Mouse (Mus musculus) midbrain, embryonic 12.5 days (tissue): ENCODE measurements around the gene Usp37. TPM values are rescaled to one million over a fixed set of nuclear protein-coding genes. Genes with fewer than 3 reads are reported as not detected.

Source experiments
- ATAC-seq: fragments of 200-750 bp; cut with Nextera tagmentation; 2 replicates; pipeline ENCODE4 v1.8.0; 2017; ENCODE audit warnings: low read depth, moderate TSS enrichment, moderate library complexity; ENCODE audit not compliant: low FRiP score
- H3K27ac ChIP-seq: fragments of 300-500 bp; sonication (generic); replicated peaks from 2 replicates; pipeline ENCODE4 v1.5.1; 2016; ENCODE audit warnings: mild to moderate bottlenecking
- H3K27me3 ChIP-seq: fragments of 300-500 bp; sonication (generic); 2 replicates; pipeline ENCODE4 v1.6.1; 2016; ENCODE audit warnings: mild to moderate bottlenecking
- H3K36me3 ChIP-seq: fragments of 300-500 bp; sonication (generic); 2 replicates; pipeline ENCODE4 v1.6.1; 2016
- H3K4me1 ChIP-seq: fragments of 300-500 bp; sonication (generic); 2 replicates; pipeline ENCODE4 v1.6.1; 2016
- H3K4me2 ChIP-seq: fragments of 300-500 bp; sonication (generic); replicated peaks from 2 replicates; pipeline ENCODE4 v1.6.1; 2016; ENCODE audit warnings: mild to moderate bottlenecking, moderate library complexity
- H3K4me3 ChIP-seq: fragments of 300-500 bp; sonication (generic); 2 replicates; pipeline ENCODE4 v1.5.1; 2016; ENCODE audit warnings: mild to moderate bottlenecking
- H3K9ac ChIP-seq: fragments of 300-500 bp; sonication (generic); replicated peaks from 2 replicates; pipeline ENCODE4 v1.6.1; 2016; ENCODE audit warnings: mild to moderate bottlenecking, moderate library complexity
- H3K9me3 ChIP-seq: fragments of 300-500 bp; sonication (generic); 2 replicates; pipeline ENCODE4 v1.6.1; 2016; ENCODE audit warnings: mild to moderate bottlenecking
- WGBS: fragments of 180-500 bp; shearing (Covaris S2); methylation state at CpG from one replicate; pipeline ENCODE4 v1.1.7; 2016; 5-methylcytosine and 5-hydroxymethylcytosine counted together
- polyA plus RNA-seq: library from polyadenylated mRNA; unstranded; fragments of >200 nt; fragmentation: Nextera tagmentation; extraction: Ambion mirVana; gene quantifications from 2 replicates; pipeline ENCODE4 v1.2.1, GENCODE M21; 2016

Usp37 gene
- polyA plus RNA-seq, 1 experiment from 2014 or later, result 42.1 TPM

DNA sequence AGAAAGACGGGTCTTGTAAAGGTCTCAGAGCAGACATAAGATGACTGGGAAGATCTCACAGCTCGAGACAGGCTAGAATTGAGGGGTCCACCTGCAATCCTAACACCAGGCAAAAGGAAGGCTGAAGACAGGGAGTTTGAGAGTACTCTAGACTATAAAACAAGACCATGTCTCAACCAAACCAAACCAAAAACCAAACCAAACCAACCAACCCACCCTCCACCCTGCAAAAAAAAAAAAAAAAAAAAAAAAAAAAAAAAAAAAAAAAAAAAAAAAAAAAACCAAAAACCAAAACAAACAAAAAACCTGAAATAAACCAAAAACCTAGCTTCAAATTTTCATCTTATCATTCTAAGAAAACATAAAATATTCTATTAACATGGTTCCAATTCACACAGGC lies 99.5 kb downstream of the Usp37 start:
- no peak overlapping the region for H3K9ac ChIP-seq
- no peaks in the 10 kb centered on the region for H3K4me1 ChIP-seq
- peaks cover 62% of the 10 kb centered on the region for H3K36me3 ChIP-seq
- no peaks in the 10 kb centered on the region for H3K27me3 ChIP-seq
- H3K4me3 ChIP-seq, result no peak overlapping the region
- WGBS, result 85% methylated on average over 2 of the region's 2 CpGs
- H3K27ac ChIP-seq, result no peak overlapping the region
- no peak overlapping the region for H3K4me2 ChIP-seq
- H3K9me3 ChIP-seq, result no peaks in the 10 kb centered on the region
- no peak for ATAC-seq

DNA sequence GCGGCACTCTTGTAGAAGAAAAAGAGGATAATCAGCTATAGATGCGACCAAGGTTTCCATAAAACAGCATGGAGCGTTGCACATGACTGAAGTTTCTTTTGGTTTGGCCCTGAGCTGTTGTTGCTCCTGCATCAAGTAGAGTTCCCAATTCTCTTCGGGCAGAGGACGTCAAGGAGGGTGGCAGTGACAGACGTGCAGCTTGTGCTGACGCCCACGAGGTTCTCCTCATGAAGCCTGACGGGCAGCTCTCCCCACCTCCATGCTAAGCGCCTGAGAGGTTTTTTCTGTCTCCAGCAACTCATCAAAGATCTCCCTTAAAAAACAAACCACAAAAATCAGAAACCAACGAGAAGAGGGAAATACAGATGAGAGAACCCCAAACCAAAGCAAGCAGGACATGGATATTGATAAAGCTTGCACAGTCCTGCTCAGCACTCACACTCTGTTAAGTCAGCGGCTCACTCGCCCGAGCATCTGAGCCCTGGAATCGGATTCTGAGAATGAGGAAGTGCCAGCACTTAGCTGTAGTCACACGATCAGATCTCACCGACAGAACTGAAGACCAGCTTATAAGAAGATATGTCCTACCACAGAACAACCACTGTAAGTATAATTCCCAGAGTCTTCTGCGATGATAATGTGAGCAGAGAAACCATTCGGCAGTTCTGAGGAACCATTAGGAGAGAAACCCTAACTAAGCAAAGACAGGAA lies 104.8 kb downstream of the Usp37 start:
- Histone ChIP-seq H3K4me2 (no peak overlapping the region), H3K27me3 (no peaks in the 10 kb centered on the region), H3K4me1 (no peaks in the 10 kb centered on the region), H3K9me3 (no peaks in the 10 kb centered on the region), H3K27ac (no peak overlapping the region), H3K36me3 (peaks cover 72% of the 10 kb centered on the region), H3K9ac (no peak overlapping the region), H3K4me3 (no peak overlapping the region)
- no peak for ATAC-seq
- WGBS, result 93% methylated on average over 19 of the region's 19 CpGs

DNA sequence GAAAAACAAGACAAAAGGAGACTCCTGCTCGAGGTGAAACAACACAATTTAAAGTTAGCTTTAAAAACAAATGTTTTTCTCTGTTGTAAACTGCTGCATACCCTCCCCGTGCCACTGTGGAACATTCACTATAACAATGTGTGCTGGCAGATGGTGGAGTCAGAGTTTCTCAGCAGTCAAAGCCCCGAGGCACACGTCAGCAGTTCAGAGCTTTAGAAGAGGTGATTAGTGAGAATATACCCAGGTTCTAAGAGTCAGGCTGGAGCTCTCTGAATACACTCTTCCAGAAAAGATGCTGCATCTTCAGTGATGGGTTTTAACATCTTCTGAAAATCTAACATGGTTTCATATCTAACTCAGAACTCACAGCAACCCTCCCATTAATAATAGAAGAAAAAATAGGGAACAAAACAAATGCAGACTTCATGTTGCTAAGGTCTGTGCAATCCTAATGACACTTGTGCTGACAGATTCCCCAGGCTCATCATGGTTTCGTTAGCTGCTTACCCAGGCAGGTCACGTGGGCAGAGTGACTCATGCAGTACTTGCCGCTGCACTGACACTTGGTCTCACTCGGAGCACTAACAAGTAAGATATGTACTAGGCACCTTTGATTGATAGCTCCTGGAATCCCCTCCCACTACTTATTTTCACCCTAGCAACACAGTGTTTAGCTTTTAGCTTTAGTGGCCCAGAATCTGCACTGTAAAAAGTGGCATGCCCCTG lies 106.2 kb downstream of the Usp37 start:
- Histone ChIP-seq H3K4me3 (no peak overlapping the region), H3K4me1 (no peaks in the 10 kb centered on the region), H3K27me3 (no peaks in the 10 kb centered on the region), H3K4me2 (no peak overlapping the region), H3K27ac (no peak overlapping the region), H3K36me3 (peaks cover 70% of the 10 kb centered on the region), H3K9ac (no peak overlapping the region), H3K9me3 (no peaks in the 10 kb centered on the region)
- no peak for ATAC-seq
- WGBS, result 87% methylated on average over 8 of the region's 8 CpGs

DNA sequence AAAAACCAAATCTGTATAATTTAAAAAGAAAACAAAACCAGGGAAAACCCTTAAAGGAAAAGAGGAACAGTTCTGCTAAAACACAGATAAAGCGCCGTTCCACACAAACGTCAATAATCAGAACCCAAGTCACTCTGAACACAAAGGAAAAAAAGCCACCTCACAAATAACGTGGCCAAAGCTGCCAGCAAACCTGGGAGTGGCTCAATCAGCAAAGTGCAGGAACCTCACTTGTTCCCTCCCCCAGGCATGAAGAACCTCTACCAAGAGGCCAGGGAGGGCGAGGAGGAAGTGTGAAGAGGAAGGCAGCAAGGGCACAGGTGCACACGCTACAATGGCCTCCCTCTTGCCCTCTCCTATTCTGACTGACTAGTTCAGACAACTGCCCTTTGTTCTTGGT lies 108.5 kb downstream of the Usp37 start:
- no peaks in the 10 kb centered on the region for H3K9me3 ChIP-seq
- no peaks in the 10 kb centered on the region for H3K27me3 ChIP-seq
- no peaks in the 10 kb centered on the region for H3K4me1 ChIP-seq
- no peak overlapping the region for H3K4me2 ChIP-seq
- H3K27ac ChIP-seq, result no peak overlapping the region
- no peak for ATAC-seq
- H3K4me3 ChIP-seq, result no peak overlapping the region
- WGBS, result 90% methylated on average over 6 of the region's 6 CpGs
- H3K36me3 ChIP-seq, result peaks cover 57% of the 10 kb centered on the region
- no peak overlapping the region for H3K9ac ChIP-seq

DNA sequence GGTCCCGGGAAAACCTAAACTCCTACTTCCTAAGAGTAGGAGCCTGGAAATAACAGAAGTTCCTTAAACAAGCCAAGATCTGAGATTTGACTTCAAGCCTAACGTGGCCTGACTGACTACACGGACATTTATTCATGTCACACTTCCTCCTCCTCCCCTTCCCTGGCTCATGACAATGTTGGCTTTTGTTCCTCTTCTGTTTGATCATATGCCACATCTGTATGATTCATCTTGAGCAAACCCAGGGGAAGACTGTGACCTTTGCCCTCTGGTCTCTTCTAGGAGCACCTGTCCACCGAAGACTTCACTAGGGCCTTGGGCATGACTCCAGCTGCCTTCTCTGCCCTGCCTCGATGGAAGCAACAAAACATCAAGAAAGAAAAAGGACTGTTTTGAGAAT lies 109.5 kb downstream of the Usp37 start:
- Histone ChIP-seq H3K4me2 (no peak overlapping the region), H3K9ac (no peak overlapping the region)
- 84% methylated on average over 5 of the region's 5 CpGs for WGBS

DNA sequence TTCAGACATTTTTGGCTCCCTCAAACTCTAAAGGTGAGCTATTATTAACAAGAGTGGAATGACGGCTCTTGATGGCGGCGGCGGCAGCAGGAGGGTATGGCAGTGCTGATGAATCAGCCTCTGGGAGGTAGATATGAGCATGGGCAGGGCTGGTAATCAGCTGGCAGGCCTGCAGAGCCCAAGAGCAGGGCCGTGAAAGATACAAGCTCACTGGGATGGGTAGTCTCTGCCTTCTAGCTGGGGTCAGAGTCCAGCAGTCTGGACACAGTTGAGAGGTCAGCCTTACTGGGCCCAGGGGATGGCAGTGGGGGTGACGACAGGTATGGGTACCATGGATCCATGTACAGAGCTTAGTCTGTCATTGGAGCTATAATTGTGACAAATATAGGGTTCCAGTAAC lies 110.9 kb downstream of the Usp37 start:
- H3K27ac ChIP-seq, result no peak overlapping the region
- no peaks in the 10 kb centered on the region for H3K27me3 ChIP-seq
- no peak for ATAC-seq
- peaks cover 37% of the 10 kb centered on the region for H3K36me3 ChIP-seq
- no peak overlapping the region for H3K4me2 ChIP-seq
- 93% methylated on average over 6 of the region's 6 CpGs for WGBS
- H3K4me1 ChIP-seq, result no peaks in the 10 kb centered on the region
- no peak overlapping the region for H3K9ac ChIP-seq
- no peaks in the 10 kb centered on the region for H3K9me3 ChIP-seq
- no peak overlapping the region for H3K4me3 ChIP-seq

More for the DNA sequence above, 109.5 kb downstream of the Usp37 start:
- ATAC-seq, result no peak
- no peak overlapping the region for H3K4me3 ChIP-seq
- no peak overlapping the region for H3K27ac ChIP-seq
- H3K27me3 ChIP-seq, result no peaks in the 10 kb centered on the region
- H3K9me3 ChIP-seq, result no peaks in the 10 kb centered on the region
- peaks cover 49% of the 10 kb centered on the region for H3K36me3 ChIP-seq
- H3K4me1 ChIP-seq, result no peaks in the 10 kb centered on the region

DNA sequence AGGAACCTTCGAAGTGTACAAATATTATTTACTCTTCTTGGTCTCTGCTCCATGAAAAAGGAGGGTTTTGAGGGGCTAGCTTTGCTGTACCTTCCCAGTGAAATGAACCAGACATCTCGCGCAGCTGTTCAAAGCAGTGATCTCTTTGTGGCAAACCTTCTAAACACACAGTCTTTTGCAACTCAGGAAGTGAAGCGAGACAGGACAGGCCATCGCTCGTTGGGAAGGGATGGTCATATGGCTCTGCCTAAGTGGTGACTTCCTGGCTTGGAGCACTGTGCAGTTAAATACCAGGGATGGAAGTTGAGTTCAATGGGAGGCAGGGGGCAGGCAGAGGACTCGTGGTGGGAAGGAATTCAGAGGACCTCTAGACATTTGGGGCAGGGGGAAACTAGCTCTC lies 118.2 kb downstream of the Usp37 start:
- H3K36me3 ChIP-seq, result no peaks in the 10 kb centered on the region
- H3K4me1 ChIP-seq, result peaks cover 6% of the 10 kb centered on the region; the same call in 1 of the 2 replicates
- no peak overlapping the region for H3K4me3 ChIP-seq
- H3K9me3 ChIP-seq, result no peaks in the 10 kb centered on the region
- H3K4me2 ChIP-seq, result no peak overlapping the region
- 81% methylated on average over 7 of the region's 7 CpGs for WGBS
- no peak for ATAC-seq
- no peak overlapping the region for H3K27ac ChIP-seq
- no peaks in the 10 kb centered on the region for H3K27me3 ChIP-seq
- H3K9ac ChIP-seq, result no peak overlapping the region

DNA sequence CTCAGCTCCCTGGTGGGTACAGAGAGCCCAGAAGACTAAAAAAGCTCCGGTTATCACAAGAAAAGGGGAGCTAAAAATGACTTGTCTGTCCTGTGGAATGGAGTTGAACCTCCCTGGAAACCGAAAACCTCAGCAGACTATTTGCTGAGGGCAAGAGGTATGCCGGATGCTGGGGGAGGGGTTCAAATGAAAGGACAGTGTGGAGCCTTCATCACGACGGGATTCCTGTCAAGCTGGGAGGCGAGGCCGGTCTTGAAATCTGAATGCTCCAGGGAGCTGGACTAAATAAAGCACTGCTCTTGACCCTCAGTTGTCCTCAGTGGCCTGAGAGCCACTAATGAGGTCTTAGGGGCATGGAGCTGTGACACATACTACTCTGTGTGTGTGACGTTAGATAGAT lies 120.9 kb downstream of the Usp37 start:
- Histone ChIP-seq H3K4me3 (no peak overlapping the region), H3K4me1 (peaks cover 12% of the 10 kb centered on the region; the same call in 1 of the 2 replicates), H3K27ac (no peak overlapping the region), H3K9me3 (no peaks in the 10 kb centered on the region), H3K4me2 (no peak overlapping the region), H3K27me3 (no peaks in the 10 kb centered on the region), H3K36me3 (no peaks in the 10 kb centered on the region), H3K9ac (no peak overlapping the region)
- WGBS, result 33% methylated on average over 8 of the region's 8 CpGs
- ATAC-seq, result no peak

DNA sequence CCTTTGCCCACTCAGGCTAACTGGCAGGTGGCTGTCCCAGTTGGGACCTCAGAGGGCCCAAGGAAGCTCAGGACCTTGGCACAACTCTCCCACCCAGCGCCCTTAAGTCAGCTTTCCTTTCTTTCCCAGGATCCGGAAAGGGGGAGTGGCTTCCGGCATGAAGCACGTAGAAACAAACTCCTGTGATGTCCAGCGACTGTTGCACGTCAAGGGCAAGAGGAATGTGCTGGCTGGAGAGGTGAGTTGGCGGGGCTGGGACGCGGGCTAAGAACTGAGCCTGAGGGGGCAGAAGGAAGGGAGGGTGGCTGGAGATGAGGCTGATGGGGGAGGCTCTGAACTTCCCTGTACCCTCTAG lies 124.7 kb downstream of the Usp37 start:
- Histone ChIP-seq H3K9ac (no peak overlapping the region), H3K36me3 (no peaks in the 10 kb centered on the region), H3K4me2 (no peak overlapping the region), H3K27me3 (no peaks in the 10 kb centered on the region), H3K4me3 (no peak overlapping the region), H3K4me1 (peaks cover 12% of the 10 kb centered on the region; the same call in 1 of the 2 replicates), H3K9me3 (no peaks in the 10 kb centered on the region), H3K27ac (no peak overlapping the region)
- WGBS, result 80% methylated on average over 9 of the region's 9 CpGs
- ATAC-seq, result no peak

DNA sequence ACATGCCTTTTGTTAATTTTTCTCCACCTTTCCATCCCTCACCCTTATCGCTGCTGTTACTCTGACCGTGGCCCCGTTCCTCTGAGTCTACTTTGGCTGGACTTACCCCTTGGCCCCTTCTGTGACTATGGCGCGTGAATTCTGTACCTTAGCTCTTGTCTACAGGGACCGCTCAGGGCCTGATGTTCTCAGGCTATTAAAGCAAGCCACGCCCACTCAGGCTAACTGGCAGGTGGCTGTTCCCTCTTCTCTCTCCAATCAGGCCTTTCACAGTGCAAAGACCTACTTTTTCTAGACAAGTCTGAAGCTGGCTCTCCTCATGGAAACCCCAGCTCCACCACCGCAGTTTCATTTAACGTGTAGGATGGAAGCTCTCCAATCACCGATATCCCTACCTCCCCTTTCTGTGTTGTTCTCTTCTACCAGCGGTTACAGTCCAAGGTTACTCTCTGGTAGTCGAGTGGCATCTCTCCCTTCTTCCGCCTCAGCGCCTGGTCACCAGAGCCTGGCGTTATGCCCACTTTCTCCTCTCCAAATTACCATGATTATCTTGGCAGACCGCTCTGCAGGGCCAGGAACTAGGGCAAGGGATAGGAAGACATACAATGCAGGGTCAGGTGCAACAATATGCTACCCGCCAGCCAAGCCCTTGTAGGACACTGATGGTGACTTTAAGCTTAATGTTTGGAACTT lies 125.2 kb downstream of the Usp37 start:
- H3K9me3 ChIP-seq, result no peaks in the 10 kb centered on the region
- no peak overlapping the region for H3K27ac ChIP-seq
- no peak overlapping the region for H3K4me2 ChIP-seq
- ATAC-seq, result no peak
- WGBS, result 83% methylated on average over 17 of the region's 17 CpGs
- H3K4me1 ChIP-seq, result peaks cover 12% of the 10 kb centered on the region; the same call in 1 of the 2 replicates
- no peak overlapping the region for H3K9ac ChIP-seq
- no peak overlapping the region for H3K4me3 ChIP-seq
- no peaks in the 10 kb centered on the region for H3K27me3 ChIP-seq
- no peaks in the 10 kb centered on the region for H3K36me3 ChIP-seq

DNA sequence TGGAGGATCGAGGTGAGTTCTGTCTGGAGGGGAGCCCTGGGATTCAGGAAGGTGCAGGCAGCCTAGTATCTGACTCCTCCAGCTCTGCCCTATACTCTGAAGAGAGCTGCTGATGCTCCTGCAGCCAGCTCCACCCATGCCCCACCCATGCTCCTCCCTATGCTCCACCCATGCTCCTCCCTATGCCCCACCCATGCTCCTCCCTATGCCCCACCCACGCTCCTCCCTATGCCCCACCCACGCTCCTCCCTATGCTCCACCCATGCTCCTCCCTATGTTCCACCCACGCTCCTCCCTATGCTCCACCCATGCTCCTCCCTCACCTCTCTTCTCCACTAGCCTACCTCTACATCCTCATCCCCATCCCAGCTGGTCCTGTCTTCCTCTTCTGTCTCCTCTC lies 128.9 kb downstream of the Usp37 start:
- no peaks in the 10 kb centered on the region for H3K36me3 ChIP-seq
- H3K4me3 ChIP-seq, result no peak overlapping the region
- 44% methylated on average over 4 of the region's 4 CpGs for WGBS
- 0 out of 2 replicates have a peak, but pooled peaks cover 6% of the 10 kb centered on the region for H3K4me1 ChIP-seq
- H3K9me3 ChIP-seq, result no peaks in the 10 kb centered on the region
- H3K9ac ChIP-seq, result no peak overlapping the region
- no peak overlapping the region for H3K27ac ChIP-seq
- H3K27me3 ChIP-seq, result no peaks in the 10 kb centered on the region
- ATAC-seq, result no peak
- no peak overlapping the region for H3K4me2 ChIP-seq

DNA sequence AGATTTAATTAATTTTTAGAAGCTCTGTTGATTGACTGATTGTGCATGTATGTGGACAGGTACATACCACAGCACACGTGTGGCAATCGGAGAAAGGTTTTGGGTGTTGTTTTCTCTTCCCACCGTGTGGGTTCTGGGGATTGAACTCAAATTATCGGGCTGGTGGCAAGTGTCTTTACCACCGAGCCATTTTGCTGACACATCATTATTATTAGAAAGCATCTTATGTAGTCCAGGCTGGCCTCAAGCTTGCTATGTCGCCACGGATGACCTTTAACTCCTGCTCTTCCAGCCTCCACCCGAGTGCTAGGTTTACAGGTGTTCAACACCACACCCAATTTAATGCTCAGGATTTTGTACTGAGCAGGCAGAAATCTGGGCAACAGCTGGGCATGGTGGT lies 131.4 kb downstream of the Usp37 start:
- no peaks in the 10 kb centered on the region for H3K36me3 ChIP-seq
- no peaks in the 10 kb centered on the region for H3K9me3 ChIP-seq
- H3K27ac ChIP-seq, result no peak overlapping the region
- no peaks in the 10 kb centered on the region for H3K4me1 ChIP-seq
- no peaks in the 10 kb centered on the region for H3K27me3 ChIP-seq
- no peak for ATAC-seq
- no peak overlapping the region for H3K4me2 ChIP-seq
- WGBS, result 84% methylated on average over 8 of the region's 8 CpGs
- no peak overlapping the region for H3K4me3 ChIP-seq
- H3K9ac ChIP-seq, result no peak overlapping the region
